Mouse (Mus musculus): Measurements from ENCODE around the gene Rcsd1. TPM values are rescaled to one million over a fixed set of nuclear protein-coding genes. Genes with fewer than 3 reads are reported as not detected.

Gene Rcsd1
- polyA plus RNA-seq, 1 experiment from 2014 or later = 7.0 TPM

DNA sequence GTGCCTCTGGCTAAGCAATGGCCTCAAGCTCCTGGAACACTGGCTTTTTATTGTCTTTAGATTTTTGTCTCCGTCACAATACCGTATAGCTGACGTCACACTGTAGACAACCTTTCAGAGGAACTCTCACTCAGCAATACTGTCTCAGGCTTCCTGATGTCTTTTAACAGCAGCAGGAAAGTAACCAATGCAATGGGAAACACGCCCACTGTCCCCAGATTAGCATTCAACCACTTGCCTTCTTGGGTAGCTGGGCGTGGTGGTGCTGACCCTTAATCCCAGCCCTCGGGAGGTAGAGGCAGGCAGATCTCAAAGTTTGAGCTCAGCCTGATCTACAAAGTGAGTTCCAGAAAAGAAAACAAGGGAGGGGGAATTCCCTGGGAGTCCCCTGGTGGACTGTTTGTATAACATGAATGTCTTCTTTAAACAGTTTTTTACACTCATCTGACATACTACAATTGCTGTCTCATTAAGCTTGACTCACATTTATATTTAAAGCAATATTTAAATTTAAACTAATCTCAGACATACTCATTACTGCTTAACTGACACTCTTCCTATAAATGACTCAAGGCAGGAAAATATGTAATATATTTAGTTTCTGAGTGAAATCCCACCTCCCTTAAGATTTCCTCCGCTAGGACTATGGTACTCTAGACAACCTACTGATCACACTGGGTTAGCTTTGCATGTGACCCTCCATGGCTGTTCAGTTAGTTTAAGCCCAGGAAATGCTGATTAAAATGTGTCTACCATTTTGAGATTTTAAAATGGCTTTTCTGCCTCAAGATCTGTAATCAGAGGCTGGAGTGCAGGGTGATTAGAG lies 99.8 kb downstream of the Rcsd1 start:
- H3K4me3 ChIP-seq = no peak overlapping the region
- H3K27ac ChIP-seq = peak overlapping the region; percentile 59; the same call in 1 of the 2 replicates
- H3K27me3 ChIP-seq = no peaks in the 10 kb centered on the region
- no peak overlapping the region for H3K9ac ChIP-seq
- WGBS = 39% methylated on average over 7 of the region's 7 CpGs
- no peaks in the 10 kb centered on the region for H3K9me3 ChIP-seq (replicated peaks)
- 0 out of 2 replicates have a peak overlapping the region, but pooled peaks have one; percentile 19 for H3K4me2 ChIP-seq
- ATAC-seq = peak; percentile 33; the same call in 1 of the 2 replicates
- peaks cover 44% of the 10 kb centered on the region for H3K36me3 ChIP-seq (ENCODE audit: poor library complexity, severe bottlenecking)
- H3K4me1 ChIP-seq = peaks cover 21% of the 10 kb centered on the region

DNA sequence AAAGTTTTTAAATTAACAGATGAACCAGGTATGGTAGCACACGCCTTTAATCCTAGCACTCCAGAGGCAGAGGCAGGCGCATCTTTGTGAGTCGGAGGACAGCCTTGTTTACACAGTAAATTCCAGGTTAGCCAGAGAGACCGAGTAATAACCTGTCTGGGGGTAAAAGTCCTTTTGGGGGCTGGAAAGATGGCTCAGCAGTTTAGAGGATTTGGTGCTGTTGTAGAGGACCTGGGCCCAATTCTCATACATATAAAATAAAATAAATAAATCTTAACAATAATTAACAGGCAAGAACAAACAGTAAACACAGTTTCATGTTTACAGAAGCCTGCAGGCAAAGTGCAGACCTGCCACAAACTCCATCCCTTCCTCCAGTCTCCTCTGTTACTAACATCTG lies 100.7 kb downstream of the Rcsd1 start:
- WGBS = 91% methylated on average over 4 of the region's 4 CpGs
- H3K27ac ChIP-seq = no peak overlapping the region
- H3K9ac ChIP-seq = no peak overlapping the region
- H3K4me1 ChIP-seq = peaks cover 21% of the 10 kb centered on the region
- no peak overlapping the region for H3K4me3 ChIP-seq
- H3K4me2 ChIP-seq = no peak overlapping the region
- H3K36me3 ChIP-seq (ENCODE audit: poor library complexity, severe bottlenecking) = peaks cover 44% of the 10 kb centered on the region
- H3K27me3 ChIP-seq = no peaks in the 10 kb centered on the region
- H3K9me3 ChIP-seq (replicated peaks) = no peaks in the 10 kb centered on the region
- ATAC-seq = no peak

DNA sequence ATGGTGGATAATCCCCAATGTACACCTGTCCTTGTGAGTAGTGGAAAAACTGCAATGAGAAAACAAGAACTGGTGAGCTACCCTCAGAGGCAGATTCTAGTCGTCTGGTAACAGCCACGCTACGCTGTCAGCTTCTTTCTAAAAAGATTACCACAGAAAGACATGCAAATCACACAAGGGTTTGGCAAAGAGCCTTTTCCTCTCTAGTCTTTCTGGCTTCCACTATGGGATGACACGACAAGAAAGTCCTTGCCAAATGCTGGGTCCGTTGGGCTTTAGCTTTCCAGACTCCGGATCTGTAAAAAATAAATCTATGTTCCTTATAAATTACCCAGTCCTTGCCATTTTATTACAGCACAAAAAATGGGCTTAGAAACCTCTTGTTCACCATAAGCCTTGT lies 103.8 kb downstream of the Rcsd1 start:
- Histone ChIP-seq H3K4me3 (no peak overlapping the region), H3K9ac (no peak overlapping the region), H3K4me1 (peaks cover 15% of the 10 kb centered on the region), H3K36me3 (ENCODE audit: poor library complexity, severe bottlenecking) (peaks cover 69% of the 10 kb centered on the region), H3K27ac (no peak overlapping the region), H3K9me3 (replicated peaks) (no peaks in the 10 kb centered on the region), H3K27me3 (no peaks in the 10 kb centered on the region), H3K4me2 (no peak overlapping the region)
- ATAC-seq = no peak
- 89% methylated on average over 6 of the region's 6 CpGs for WGBS

DNA sequence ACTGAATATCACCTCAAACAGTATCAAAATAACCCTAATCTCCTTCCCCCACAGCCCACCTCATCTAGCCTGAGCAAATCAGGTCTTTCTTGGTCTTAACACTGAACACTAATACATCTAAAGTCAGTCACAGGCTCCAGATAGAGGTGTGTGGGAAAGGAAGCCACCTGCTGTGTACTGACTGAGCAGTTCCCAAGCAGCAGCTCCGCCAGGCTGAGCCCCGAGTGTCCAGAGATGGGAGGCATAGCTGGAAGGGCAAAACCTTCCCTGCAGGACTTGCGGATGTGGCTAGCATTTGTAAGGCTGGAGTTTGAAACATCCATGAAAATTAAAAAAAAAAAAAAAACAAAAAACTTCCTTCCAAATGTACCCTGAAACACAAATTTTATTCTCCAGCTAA lies 104.4 kb downstream of the Rcsd1 start:
- Histone ChIP-seq H3K4me3 (no peak overlapping the region), H3K4me2 (no peak overlapping the region), H3K9me3 (replicated peaks) (no peaks in the 10 kb centered on the region), H3K27me3 (no peaks in the 10 kb centered on the region), H3K36me3 (ENCODE audit: poor library complexity, severe bottlenecking) (peaks cover 69% of the 10 kb centered on the region), H3K4me1 (peaks cover 8% of the 10 kb centered on the region), H3K9ac (no peak overlapping the region), H3K27ac (no peak overlapping the region)
- WGBS = 88% methylated on average over 3 of the region's 3 CpGs
- ATAC-seq = no peak

DNA sequence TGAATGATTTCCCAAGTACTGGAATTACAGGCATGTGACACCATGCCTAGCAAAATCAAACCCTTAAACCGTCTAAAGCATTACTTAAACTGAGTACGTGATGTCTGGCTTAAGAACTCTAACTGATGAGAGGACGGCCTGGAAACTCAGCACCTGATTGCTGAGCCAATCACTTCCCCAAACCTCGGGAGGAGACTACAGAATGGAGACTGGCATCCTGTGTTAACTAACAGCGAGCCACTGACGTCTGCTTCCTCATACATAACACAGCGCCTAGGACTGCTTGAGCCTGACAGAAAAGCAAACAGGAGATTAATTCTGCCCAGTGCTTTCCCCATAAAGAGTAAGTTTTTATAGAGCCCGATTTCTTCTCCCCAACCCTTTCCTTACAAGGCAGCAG lies 105.4 kb downstream of the Rcsd1 start:
- peaks cover 69% of the 10 kb centered on the region for H3K36me3 ChIP-seq (ENCODE audit: poor library complexity, severe bottlenecking)
- no peak overlapping the region for H3K9ac ChIP-seq
- H3K27ac ChIP-seq = no peak overlapping the region
- no peaks in the 10 kb centered on the region for H3K27me3 ChIP-seq
- no peak for ATAC-seq
- H3K9me3 ChIP-seq (replicated peaks) = no peaks in the 10 kb centered on the region
- no peak overlapping the region for H3K4me2 ChIP-seq
- no peaks in the 10 kb centered on the region for H3K4me1 ChIP-seq
- WGBS = 89% methylated on average over 8 of the region's 8 CpGs
- no peak overlapping the region for H3K4me3 ChIP-seq

DNA sequence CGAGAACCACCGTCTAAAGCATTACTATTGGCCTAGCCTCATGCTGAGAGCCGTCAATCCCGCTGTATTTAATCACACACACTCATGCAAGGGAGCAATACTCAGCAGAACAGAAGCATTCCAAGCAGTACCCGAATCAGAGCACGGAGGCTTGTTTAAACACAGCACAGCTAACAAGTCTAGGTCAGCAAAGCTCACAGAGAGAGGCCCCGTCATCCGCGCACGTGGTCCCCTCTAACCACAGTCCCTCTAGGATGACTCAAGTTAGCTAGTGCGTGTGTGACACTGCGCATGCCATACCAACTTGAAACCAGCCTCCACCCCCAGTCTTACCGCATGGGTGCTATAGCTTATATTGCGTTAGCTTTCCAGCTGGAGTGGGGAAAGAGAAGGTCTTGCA lies 106.3 kb downstream of the Rcsd1 start:
- Histone ChIP-seq H3K36me3 (ENCODE audit: poor library complexity, severe bottlenecking) (peaks cover 75% of the 10 kb centered on the region), H3K4me1 (no peaks in the 10 kb centered on the region), H3K27ac (no peak overlapping the region), H3K9me3 (replicated peaks) (no peaks in the 10 kb centered on the region), H3K27me3 (no peaks in the 10 kb centered on the region), H3K4me2 (no peak overlapping the region), H3K9ac (no peak overlapping the region), H3K4me3 (no peak overlapping the region)
- WGBS = 88% methylated on average over 14 of the region's 14 CpGs
- ATAC-seq = no peak

DNA sequence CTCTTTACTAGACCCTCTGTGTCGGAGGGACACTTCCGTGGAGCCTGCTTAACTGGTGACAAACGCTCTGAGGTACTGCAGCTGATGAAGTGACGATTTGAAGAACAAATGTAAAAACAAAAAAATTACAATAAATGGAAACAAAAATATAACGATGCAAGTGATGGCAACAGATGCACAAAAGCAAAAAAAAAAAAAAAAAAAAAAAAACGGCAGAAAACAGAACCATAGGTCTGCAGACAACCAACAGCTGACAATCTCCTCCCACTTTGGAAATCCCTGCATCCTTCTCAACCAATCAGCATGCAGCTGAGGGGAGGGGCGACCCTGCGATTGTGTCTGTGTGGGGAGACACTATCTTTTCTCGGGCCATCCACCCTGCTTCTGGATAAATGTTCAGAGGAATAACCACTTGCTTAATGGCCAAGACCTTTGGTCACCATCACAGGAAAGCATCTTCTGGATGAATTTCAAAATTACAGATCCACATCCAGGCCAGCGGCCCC lies 107.7 kb downstream of the Rcsd1 start:
- 81% methylated on average over 9 of the region's 10 CpGs for WGBS
- no peaks in the 10 kb centered on the region for H3K9me3 ChIP-seq (replicated peaks)
- ATAC-seq = no peak

More for the DNA sequence above, 107.7 kb downstream of the Rcsd1 start:
- Histone ChIP-seq H3K4me3 (no peak overlapping the region), H3K9ac (no peak overlapping the region), H3K4me1 (no peaks in the 10 kb centered on the region), H3K27ac (no peak overlapping the region), H3K4me2 (no peak overlapping the region), H3K27me3 (no peaks in the 10 kb centered on the region), H3K36me3 (ENCODE audit: poor library complexity, severe bottlenecking) (peaks cover 67% of the 10 kb centered on the region)

Small RNA genes within 50 kb of the gene (microRNA-seq; reads per million reads assigned to microRNA genes)
- not detected for gene Gm44458

Other genes starting within 250 kb of the Rcsd1 start
- 9.1 and 10.4 TPM in 2 replicates for gene Dcaf6, start 249.3 kb downstream of the Rcsd1 start, polyA plus RNA-seq (2015; fragmentation: Nextera tagmentation; extraction: Ambion mirVana)
- 136 and 167 TPM in 2 replicates for gene Mpc2, start 249.1 kb downstream of the Rcsd1 start, polyA plus RNA-seq (2015; fragmentation: Nextera tagmentation; extraction: Ambion mirVana)
- gene Adcy10, start 224.6 kb downstream of the Rcsd1 start, polyA plus RNA-seq (2015; fragmentation: Nextera tagmentation; extraction: Ambion mirVana) = 0.15 and 0.39 TPM in 2 replicates
- 127 and 131 TPM in 2 replicates for gene Mpzl1, start 75.2 kb downstream of the Rcsd1 start, polyA plus RNA-seq (2015; fragmentation: Nextera tagmentation; extraction: Ambion mirVana)
- gene Creg1, start 54.0 kb upstream of the Rcsd1 start, polyA plus RNA-seq (2015; fragmentation: Nextera tagmentation; extraction: Ambion mirVana) = 21.2 and 21.5 TPM in 2 replicates
- 0.63 and 2.2 TPM in 2 replicates for gene Cd247, start 78.9 kb upstream of the Rcsd1 start, polyA plus RNA-seq (2015; fragmentation: Nextera tagmentation; extraction: Ambion mirVana)

All from forebrain, embryonic 13.5 days (tissue).